13 mouse cellular contexts compared by ENCODE assay signal in genomic region chr7:112717676-112718075, GRCm38 (mm10). TPM values are rescaled to one million over a fixed set of nuclear protein-coding genes. Genes with fewer than 3 reads are reported as not detected.
DNase-seq lines count a peak whose midpoint lies in the region; ATAC-seq and TF ChIP-seq lines count a peak whose summit lies in the region.
"Had no signal": no experiment of that assay in that cellular context is flagged by ENCODE, and none has a peak within 500 bp of the region (broad histone marks: within the 10 kb centered on the region; RNA-seq: fewer than 3 reads in every experiment).

No protein-coding gene starts in this region.

- no peak for TF ChIP-seq CTCF in layer of hippocampus, adult 2 months (conservative IDR thresholded peaks at IDR 0.05)

- 30% methylated on average over 2 of the region's 2 CpGs for WGBS in intestine, embryonic 15.5 days

- DNase-seq in kidney, adult 9 months: peak; percentile 47
- no peak for DNase-seq in kidney, adult 8-10 months
- DNase-seq in adrenal gland, adult 8-10 months: peak; percentile 46
- peak; percentile 31 to 55 for DNase-seq in heart, postnatal 10 days
- DNase-seq in lung, postnatal 4 days: peak; percentile 45 to 62
- DNase-seq in layer of hippocampus, adult 2 months (ENCODE audit: low spot score in 2 of 2): no peak
- DNase-seq in spleen, postnatal 14 days (ENCODE audit: low spot score in 2 of 2): no peak
- DNase-seq: cerebellum, adult 9-10 months; gastrocnemius, postnatal 25 days; right cerebral cortex, adult 18-20 months had no signal

- peaks cover 43% of the 10 kb centered on the region for H3K4me1 ChIP-seq in intestine, embryonic 15.5 days (replicated peaks)

- no peaks in the 10 kb centered on the region for H3K36me3 ChIP-seq in intestine, embryonic 15.5 days

- H3K27me3 ChIP-seq in intestine, embryonic 15.5 days (replicated peaks): no peaks in the 10 kb centered on the region

- no peak overlapping the region for H3K4me3 ChIP-seq in layer of hippocampus, adult 2 months
- no peak overlapping the region for H3K4me3 ChIP-seq in intestine, embryonic 15.5 days (replicated peaks)
- H3K4me3 ChIP-seq: erythroblast, embryonic 14.5 days had no signal

- intact Hi-C loops in heart, postnatal 10 days (cut with DNase I): no loop called here

- no peak overlapping the region for H3K4me2 ChIP-seq in intestine, embryonic 15.5 days (replicated peaks)

- no peak overlapping the region for H3K9ac ChIP-seq in intestine, embryonic 15.5 days

- no peaks in the 10 kb centered on the region for H3K9me3 ChIP-seq in intestine, embryonic 15.5 days

- H3K27ac ChIP-seq in layer of hippocampus, adult 2 months: no peak overlapping the region
- H3K27ac ChIP-seq in intestine, embryonic 15.5 days: no peak overlapping the region

- no peak for ATAC-seq in intestine, embryonic 15.5 days
- ATAC-seq: intestine, postnatal 0 days had no signal

RNA-seq across cellular contexts. Expression of gene Tead1, which starts 38.6 kb away (rescaled TPM):
- total RNA-seq in adrenal gland, adult 8-10 months (2022): 10 to 100 TPM; 73.4 to 82.7 (median 78.7) TPM
- total RNA-seq in heart, postnatal 10 days (2021): 100 to 1,000 TPM; 134 to 147 TPM
- total RNA-seq in layer of hippocampus, adult 2 months (2021): 10 to 100 TPM; 23.9 to 29.0 TPM
- 17.5 and 18.3 TPM in 2 replicates for polyA plus RNA-seq in intestine, embryonic 15.5 days (2015; fragmentation: Nextera tagmentation; extraction: Ambion mirVana)
- polyA plus RNA-seq: erythroblast, embryonic 14.5 days had no signal

Comparison
In these comparisons a context has a peak if more than half of its experiments do, and no peak if none do; other contexts are left out.
1. DNase-seq: peak in kidney, adult 9 months (single experiment), adrenal gland, adult 8-10 months (single experiment), heart, postnatal 10 days (2 of 2) and lung, postnatal 4 days (2 of 2); none in kidney, adult 8-10 months (0 of 2), layer of hippocampus, adult 2 months (0 of 2) and spleen, postnatal 14 days (0 of 2).